Mouse (Mus musculus) hindbrain, embryonic 10.5 days (tissue): Measurements from ENCODE around the gene Rbp1. TPM values are rescaled to one million over a fixed set of nuclear protein-coding genes. Genes with fewer than 3 reads are reported as not detected.

Source experiments
- DNase-seq: peaks from one replicate; pipeline ENCODE4 v3.0.0-alpha.2; 2017; ENCODE audit warnings: low spot score
- H3K27ac ChIP-seq: fragments of 300-500 bp; sonication (generic); 2 replicates; pipeline ENCODE4 v1.5.1; 2016; ENCODE audit warnings: mild to moderate bottlenecking, moderate library complexity
- H3K27me3 ChIP-seq: fragments of 300-500 bp; sonication (generic); 2 replicates; pipeline ENCODE4 v1.6.1; 2016; ENCODE audit warnings: mild to moderate bottlenecking; ENCODE audit not compliant: poor library complexity, insufficient read depth, severe bottlenecking
- H3K36me3 ChIP-seq: fragments of 300-500 bp; sonication (generic); 2 replicates; pipeline ENCODE4 v1.6.1; 2016; ENCODE audit warnings: mild to moderate bottlenecking, moderate library complexity
- H3K4me1 ChIP-seq: fragments of 300-500 bp; sonication (generic); replicated peaks from 2 replicates; pipeline ENCODE4 v1.6.1; 2016; ENCODE audit warnings: mild to moderate bottlenecking
- H3K4me3 ChIP-seq: fragments of 300-500 bp; sonication (generic); 2 replicates; pipeline ENCODE4 v1.5.1; 2016; ENCODE audit warnings: mild to moderate bottlenecking, moderate library complexity
- H3K9me3 ChIP-seq: fragments of 300-500 bp; sonication (generic); 2 replicates; pipeline ENCODE4 v1.6.1; 2016; ENCODE audit warnings: mild to moderate bottlenecking, moderate library complexity
- WGBS: fragments of 180-500 bp; shearing (Covaris S2); methylation state at CpG from one replicate; pipeline ENCODE4 v1.1.7; 2016; 5-methylcytosine and 5-hydroxymethylcytosine counted together
- polyA plus RNA-seq: library from polyadenylated mRNA; unstranded; fragments of >200 nt; fragmentation: Nextera tagmentation; extraction: Ambion mirVana; gene quantifications from 2 replicates; pipeline ENCODE4 v1.2.1, GENCODE M21; 2016

Rbp1 gene
- polyA plus RNA-seq, 1 experiment from 2014 or later, result 30.2 TPM

GRCm38 (mm10) chr9:98401611-98402010 lies 21.1 kb upstream of the Rbp1 start:
- no peaks in the 10 kb centered on the region for H3K27me3 ChIP-seq
- no peak for DNase-seq
- no peaks in the 10 kb centered on the region for H3K4me1 ChIP-seq
- H3K4me3 ChIP-seq, result no peak overlapping the region
- H3K9me3 ChIP-seq, result no peaks in the 10 kb centered on the region
- 91% methylated on average over 5 of the region's 5 CpGs for WGBS
- H3K36me3 ChIP-seq, result no peaks in the 10 kb centered on the region
- H3K27ac ChIP-seq, result no peak overlapping the region

GRCm38 (mm10) chr9:98407771-98408170 lies 15.0 kb upstream of the Rbp1 start:
- no peak for DNase-seq
- Histone ChIP-seq H3K9me3 (no peaks in the 10 kb centered on the region), H3K4me1 (no peaks in the 10 kb centered on the region), H3K36me3 (no peaks in the 10 kb centered on the region), H3K4me3 (no peak overlapping the region), H3K27me3 (no peaks in the 10 kb centered on the region), H3K27ac (no peak overlapping the region)
- 92% methylated on average over 12 of the region's 12 CpGs for WGBS

- Histone ChIP-seq H3K27ac (no peak overlapping the region), H3K4me3 (no peak overlapping the region), H3K4me1 (no peaks in the 10 kb centered on the region), H3K27me3 (no peaks in the 10 kb centered on the region), H3K36me3 (no peaks in the 10 kb centered on the region), H3K9me3 (no peaks in the 10 kb centered on the region)
- 22% methylated on average over 3 of the region's 3 CpGs for WGBS
- peak; percentile 81 for DNase-seq
Observed at GRCm38 (mm10) chr9:98409137-98409536, 13.6 kb upstream of the Rbp1 start.

GRCm38 (mm10) chr9:98415427-98415826 lies 7.3 kb upstream of the Rbp1 start:
- H3K27ac ChIP-seq, result no peak overlapping the region
- WGBS, result 83% methylated on average over 4 of the region's 4 CpGs
- no peaks in the 10 kb centered on the region; the same call in 1 of the 2 replicates for H3K27me3 ChIP-seq
- no peaks in the 10 kb centered on the region for H3K9me3 ChIP-seq
- no peaks in the 10 kb centered on the region for H3K36me3 ChIP-seq
- H3K4me1 ChIP-seq, result 0 out of 2 replicates have a peak, but pooled peaks cover 2% of the 10 kb centered on the region
- DNase-seq, result no peak
- H3K4me3 ChIP-seq, result no peak overlapping the region

- DNase-seq, result peak; percentile 42
- 51% methylated on average over 7 of the region's 7 CpGs for WGBS
- H3K4me3 ChIP-seq, result no peak overlapping the region
- no peak overlapping the region for H3K27ac ChIP-seq
- 0 out of 2 replicates have a peak, but pooled peaks cover 5% of the 10 kb centered on the region for H3K4me1 ChIP-seq
- no peaks in the 10 kb centered on the region for H3K36me3 ChIP-seq
- no peaks in the 10 kb centered on the region for H3K9me3 ChIP-seq
- H3K27me3 ChIP-seq, result peaks cover 24% of the 10 kb centered on the region
Observed at GRCm38 (mm10) chr9:98417919-98418318, 4.8 kb upstream of the Rbp1 start.

GRCm38 (mm10) chr9:98418346-98418745 lies 4.4 kb upstream of the Rbp1 start:
- no peak for DNase-seq
- Histone ChIP-seq H3K4me1 (0 out of 2 replicates have a peak, but pooled peaks cover 5% of the 10 kb centered on the region), H3K36me3 (no peaks in the 10 kb centered on the region), H3K27ac (no peak overlapping the region), H3K9me3 (no peaks in the 10 kb centered on the region), H3K4me3 (no peak overlapping the region), H3K27me3 (peaks cover 28% of the 10 kb centered on the region)
- WGBS, result 89% methylated on average over 3 of the region's 3 CpGs

GRCm38 (mm10) chr9:98420666-98421065 lies 2.1 kb upstream of the Rbp1 start:
- DNase-seq, result no peak
- 67% methylated on average over 1 of the region's 1 CpGs for WGBS
- Histone ChIP-seq H3K4me1 (peaks cover 25% of the 10 kb centered on the region), H3K9me3 (no peaks in the 10 kb centered on the region), H3K27me3 (peaks cover 52% of the 10 kb centered on the region), H3K4me3 (no peak overlapping the region), H3K27ac (no peak overlapping the region), H3K36me3 (no peaks in the 10 kb centered on the region)

GRCm38 (mm10) chr9:98421903-98422302 lies 858 bp upstream of the Rbp1 start:
- H3K9me3 ChIP-seq, result no peaks in the 10 kb centered on the region
- peaks cover 64% of the 10 kb centered on the region for H3K27me3 ChIP-seq
- H3K4me3 ChIP-seq, result no peak overlapping the region
- no peak overlapping the region for H3K27ac ChIP-seq
- no peaks in the 10 kb centered on the region for H3K36me3 ChIP-seq
- peaks cover 38% of the 10 kb centered on the region for H3K4me1 ChIP-seq
- 53% methylated on average over 3 of the region's 3 CpGs for WGBS
- DNase-seq, result no peak

GRCm38 (mm10) chr9:98423691-98424090 lies 930 bp downstream of the Rbp1 start:
- no peaks in the 10 kb centered on the region for H3K9me3 ChIP-seq
- no peak overlapping the region for H3K4me3 ChIP-seq
- 10% methylated on average over 4 of the region's 4 CpGs for WGBS
- DNase-seq, result no peak
- H3K4me1 ChIP-seq, result peaks cover 56% of the 10 kb centered on the region
- no peak overlapping the region for H3K27ac ChIP-seq
- H3K36me3 ChIP-seq, result no peaks in the 10 kb centered on the region
- H3K27me3 ChIP-seq, result peaks cover 82% of the 10 kb centered on the region

GRCm38 (mm10) chr9:98424291-98424690 lies 1.5 kb downstream of the Rbp1 start:
- no peaks in the 10 kb centered on the region for H3K36me3 ChIP-seq
- H3K27me3 ChIP-seq, result peaks cover 88% of the 10 kb centered on the region
- DNase-seq, result no peak
- 3% methylated on average over 8 of the region's 8 CpGs for WGBS
- H3K4me1 ChIP-seq, result peaks cover 62% of the 10 kb centered on the region
- peak overlapping the region; percentile 85 for H3K27ac ChIP-seq
- no peaks in the 10 kb centered on the region for H3K9me3 ChIP-seq
- H3K4me3 ChIP-seq, result peak overlapping the region; percentile 64

- under 1% methylated on average over 42 of the region's 42 CpGs for WGBS
- Histone ChIP-seq H3K36me3 (no peaks in the 10 kb centered on the region), H3K4me3 (peak overlapping the region; percentile 64), H3K9me3 (no peaks in the 10 kb centered on the region), H3K27ac (peak overlapping the region; percentile 85), H3K27me3 (peaks cover 93% of the 10 kb centered on the region), H3K4me1 (peaks cover 66% of the 10 kb centered on the region)
- DNase-seq, result peak; percentile 70
Observed at GRCm38 (mm10) chr9:98424725-98425210, 2.0 kb downstream of the Rbp1 start.

- peak; percentile 20 for DNase-seq
- WGBS, result 5% methylated on average over 19 of the region's 19 CpGs
- H3K36me3 ChIP-seq, result no peaks in the 10 kb centered on the region
- H3K4me1 ChIP-seq, result peaks cover 68% of the 10 kb centered on the region
- H3K4me3 ChIP-seq, result peak overlapping the region; percentile 64
- H3K9me3 ChIP-seq, result no peaks in the 10 kb centered on the region
- H3K27me3 ChIP-seq, result peaks cover 94% of the 10 kb centered on the region
- peak overlapping the region; percentile 85 for H3K27ac ChIP-seq
Observed at GRCm38 (mm10) chr9:98425351-98425880, 2.7 kb downstream of the Rbp1 start.

- whole genome bisulfite sequencing, result 83% methylated on average over 4 of the region's 4 CpGs
- H3K27me3 ChIP-seq, result peaks cover 94% of the 10 kb centered on the region
- H3K4me1 ChIP-seq, result peaks cover 71% of the 10 kb centered on the region
- no peak for DNase-seq
- H3K36me3 ChIP-seq, result no peaks in the 10 kb centered on the region
- H3K4me3 ChIP-seq, result no peak overlapping the region
- no peaks in the 10 kb centered on the region for H3K9me3 ChIP-seq
- no peak overlapping the region; the same call in 1 of the 2 replicates for H3K27ac ChIP-seq
Observed at GRCm38 (mm10) chr9:98427906-98428517, 5.3 kb downstream of the Rbp1 start.
